Mouse (Mus musculus): ENCODE measurements around the gene Gpr33. TPM values are rescaled to one million over a fixed set of nuclear protein-coding genes. Genes with fewer than 3 reads are reported as not detected.

Gene Gpr33
- not detected in 2 replicates for polyA plus RNA-seq (2012; ENCODE audit: insufficient read depth, insufficient read length, low replicate concordance, missing spikeins)

DNA sequence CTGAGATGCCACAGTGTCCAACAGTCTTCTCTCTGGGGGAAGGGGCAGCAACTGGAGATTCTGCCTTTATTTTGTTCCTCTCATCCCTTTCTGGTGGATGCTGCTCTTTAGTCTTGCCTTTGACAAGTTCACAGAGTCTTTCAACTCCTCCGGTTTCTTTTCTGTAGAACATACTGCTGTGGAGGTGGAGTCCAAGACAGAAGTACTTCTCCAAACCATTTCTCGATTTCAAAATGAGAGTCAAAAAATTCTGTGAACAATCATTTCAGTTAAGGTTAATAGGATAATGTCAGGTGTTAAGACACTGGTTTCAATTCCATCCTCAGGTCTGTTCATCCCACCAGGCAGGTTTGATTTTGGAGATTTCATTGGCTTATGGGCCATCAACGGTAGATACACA lies at the start of gene Gpr33:
Gpr33 (minus strand) TSS at position 101 of the 400 bp plus-strand sequence.
- TF ChIP-seq CTCF (IDR thresholded peaks at IDR 0.05; ENCODE audit: insufficient read depth, low read depth, low read length) (no peak), POLR2A (IDR thresholded peaks at IDR 0.05; ENCODE audit: insufficient read depth, low read depth, low read length) (no peak)
- peaks cover 2% of the 10 kb centered on the region; the same call in 1 of the 2 replicates for H3K4me1 ChIP-seq (ENCODE audit: control insufficient read depth, insufficient read depth, low read length)
- no peak within 1 kb of the TSS for H3K4me3 ChIP-seq (ENCODE audit: insufficient read depth, low read depth, low read length)
- whole genome bisulfite sequencing, result 99% methylated on average over 3 of the region's 3 CpGs
- H3K27ac ChIP-seq (ENCODE audit: insufficient read depth, low read depth, low read length), result no peak within 1 kb of the TSS

DNA sequence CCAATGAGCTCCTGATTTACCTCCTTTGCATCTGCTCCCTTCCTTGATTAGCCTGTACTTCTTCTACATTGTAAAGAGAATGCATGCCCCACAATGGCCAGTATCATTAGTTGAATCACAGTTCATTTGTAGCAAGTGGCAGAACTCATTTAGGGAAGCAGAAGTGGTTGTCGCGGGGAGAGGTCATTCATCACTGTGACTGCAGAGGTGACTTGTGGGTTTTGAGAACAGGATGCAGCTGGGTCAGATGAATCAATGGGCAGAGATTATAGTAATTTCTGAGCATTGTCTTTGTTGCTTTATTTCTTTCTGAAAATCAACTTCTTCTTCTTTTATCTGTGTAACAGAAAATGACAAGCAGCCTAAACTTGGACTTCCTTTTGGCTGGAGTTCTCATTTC lies 21.5 kb upstream of the Gpr33 start:
- WGBS, result 69% methylated on average over 2 of the region's 2 CpGs
- TF ChIP-seq POLR2A (IDR thresholded peaks at IDR 0.05; ENCODE audit: insufficient read depth, low read depth, low read length), result no peak
- TF ChIP-seq CTCF (IDR thresholded peaks at IDR 0.05; ENCODE audit: insufficient read depth, low read depth, low read length), result no peak

DNA sequence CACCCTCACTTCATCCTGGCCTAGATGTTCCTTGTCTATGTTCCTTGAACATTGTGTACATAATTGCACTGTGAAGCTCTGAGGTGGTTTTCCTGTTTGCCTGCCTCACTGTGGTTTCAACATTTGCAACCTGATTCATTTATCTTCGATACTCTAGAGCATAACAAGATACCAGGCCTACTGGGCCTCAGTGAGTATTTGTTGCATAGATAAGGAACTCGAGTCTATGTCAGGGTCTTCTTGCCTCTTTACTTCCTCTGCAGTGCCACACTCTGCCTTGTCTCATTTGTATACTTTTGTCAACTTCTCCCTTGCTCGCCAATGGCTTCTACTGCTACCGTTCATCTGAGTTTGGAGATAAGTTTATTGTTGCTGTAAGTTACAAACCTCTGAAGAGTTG lies 18.5 kb upstream of the Gpr33 start:
- 0 out of 2 replicates have a peak overlapping the region, but pooled peaks have one; percentile 37 for H3K27ac ChIP-seq (ENCODE audit: insufficient read depth, low read depth, low read length)
- H3K4me3 ChIP-seq (ENCODE audit: insufficient read depth, low read depth, low read length), result no peak overlapping the region
- 83% methylated on average over 4 of the region's 4 CpGs for WGBS
- TF ChIP-seq POLR2A (IDR thresholded peaks at IDR 0.05; ENCODE audit: insufficient read depth, low read depth, low read length), result no peak
- TF ChIP-seq CTCF (IDR thresholded peaks at IDR 0.05; ENCODE audit: insufficient read depth, low read depth, low read length), result no peak
- peaks cover 5% of the 10 kb centered on the region; the same call in 1 of the 2 replicates for H3K4me1 ChIP-seq (ENCODE audit: control insufficient read depth, insufficient read depth, low read length)

More for the DNA sequence above, 21.5 kb upstream of the Gpr33 start:
- Histone ChIP-seq H3K27ac (ENCODE audit: insufficient read depth, low read depth, low read length) (no peak overlapping the region), H3K4me3 (ENCODE audit: insufficient read depth, low read depth, low read length) (no peak overlapping the region), H3K4me1 (ENCODE audit: control insufficient read depth, insufficient read depth, low read length) (peaks cover 2% of the 10 kb centered on the region; the same call in 1 of the 2 replicates)

DNA sequence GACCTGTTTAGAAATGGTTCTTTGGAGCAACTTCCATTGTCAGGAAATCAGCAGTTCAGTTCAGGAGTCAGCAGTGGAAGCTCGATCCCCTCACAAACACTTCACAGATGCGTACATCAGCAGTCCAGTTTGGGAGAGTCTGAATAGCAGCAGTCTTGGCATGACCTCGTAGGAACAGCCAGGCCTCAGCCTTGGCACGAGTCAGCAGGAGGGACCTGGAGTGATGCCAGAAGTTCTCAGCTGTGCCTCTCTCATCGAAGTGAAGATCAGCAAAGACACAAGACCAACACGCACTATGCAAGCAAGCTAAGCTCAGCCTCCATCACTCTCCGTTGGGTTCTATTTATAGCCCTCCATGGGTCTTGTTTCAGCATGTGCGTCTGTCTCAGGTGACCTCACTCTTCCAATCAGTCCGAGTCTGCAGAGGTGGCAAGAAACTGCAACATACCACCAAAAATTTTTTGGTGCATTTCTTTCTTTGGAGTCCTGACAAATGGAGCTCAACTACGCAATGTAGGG lies 15.0 kb upstream of the Gpr33 start:
- no peak overlapping the region for H3K27ac ChIP-seq (ENCODE audit: insufficient read depth, low read depth, low read length)
- no peak overlapping the region for H3K4me3 ChIP-seq (ENCODE audit: insufficient read depth, low read depth, low read length)
- no peak for TF ChIP-seq POLR2A (IDR thresholded peaks at IDR 0.05; ENCODE audit: insufficient read depth, low read depth, low read length)
- no peak for TF ChIP-seq CTCF (IDR thresholded peaks at IDR 0.05; ENCODE audit: insufficient read depth, low read depth, low read length)
- peaks cover 5% of the 10 kb centered on the region; the same call in 1 of the 2 replicates for H3K4me1 ChIP-seq (ENCODE audit: control insufficient read depth, insufficient read depth, low read length)
- WGBS, result 58% methylated on average over 10 of the region's 10 CpGs

DNA sequence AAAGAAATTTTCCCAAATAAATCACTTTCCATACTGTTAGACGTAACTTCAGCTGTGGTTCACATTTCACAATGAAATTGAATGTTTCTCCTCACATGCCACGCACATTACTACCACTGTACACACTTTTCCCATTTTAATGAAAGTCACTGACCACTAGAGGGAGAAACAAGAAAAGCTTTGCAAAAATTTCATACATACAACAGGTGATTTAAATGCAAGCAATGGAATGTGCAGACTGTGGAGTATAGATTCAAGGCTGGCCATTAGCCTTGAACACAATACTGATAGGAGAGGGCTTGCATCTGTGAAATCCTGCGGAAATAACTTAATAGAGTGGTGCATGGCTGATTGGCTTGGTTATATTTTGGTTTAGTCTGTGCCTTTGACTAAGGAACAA lies 10.5 kb upstream of the Gpr33 start:
- WGBS, result 41% methylated on average over 3 of the region's 3 CpGs
- Histone ChIP-seq H3K27ac (ENCODE audit: insufficient read depth, low read depth, low read length) (no peak overlapping the region), H3K4me1 (ENCODE audit: control insufficient read depth, insufficient read depth, low read length) (0 out of 2 replicates have a peak, but pooled peaks cover 3% of the 10 kb centered on the region), H3K4me3 (ENCODE audit: insufficient read depth, low read depth, low read length) (no peak overlapping the region)
- TF ChIP-seq CTCF (IDR thresholded peaks at IDR 0.05; ENCODE audit: insufficient read depth, low read depth, low read length), result no peak
- TF ChIP-seq POLR2A (IDR thresholded peaks at IDR 0.05; ENCODE audit: insufficient read depth, low read depth, low read length), result no peak

DNA sequence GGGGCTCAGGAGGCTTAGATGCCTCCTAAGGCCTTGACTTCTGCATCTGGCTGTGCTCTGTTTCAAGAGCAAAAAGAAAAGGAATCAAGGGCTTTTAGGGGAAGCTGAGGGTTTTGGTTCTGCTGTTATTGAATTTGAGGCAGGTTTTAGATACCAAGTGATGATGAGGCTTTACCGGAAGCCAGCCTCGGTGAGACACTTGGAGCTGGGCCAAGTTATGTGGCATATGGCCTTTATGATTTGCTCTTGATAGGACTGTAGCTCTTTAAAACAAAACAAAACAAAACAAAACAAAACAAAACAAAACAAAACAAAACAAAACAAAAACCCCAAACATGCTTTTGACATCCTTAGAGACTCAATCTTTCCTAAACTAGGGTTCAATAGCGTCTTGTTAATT lies 7.1 kb upstream of the Gpr33 start:
- Histone ChIP-seq H3K4me3 (ENCODE audit: insufficient read depth, low read depth, low read length) (no peak overlapping the region), H3K4me1 (ENCODE audit: control insufficient read depth, insufficient read depth, low read length) (peaks cover 2% of the 10 kb centered on the region; the same call in 1 of the 2 replicates), H3K27ac (ENCODE audit: insufficient read depth, low read depth, low read length) (no peak overlapping the region)
- no peak for TF ChIP-seq POLR2A (IDR thresholded peaks at IDR 0.05; ENCODE audit: insufficient read depth, low read depth, low read length)
- TF ChIP-seq CTCF (IDR thresholded peaks at IDR 0.05; ENCODE audit: insufficient read depth, low read depth, low read length), result no peak
- 91% methylated on average over 3 of the region's 3 CpGs for WGBS

DNA sequence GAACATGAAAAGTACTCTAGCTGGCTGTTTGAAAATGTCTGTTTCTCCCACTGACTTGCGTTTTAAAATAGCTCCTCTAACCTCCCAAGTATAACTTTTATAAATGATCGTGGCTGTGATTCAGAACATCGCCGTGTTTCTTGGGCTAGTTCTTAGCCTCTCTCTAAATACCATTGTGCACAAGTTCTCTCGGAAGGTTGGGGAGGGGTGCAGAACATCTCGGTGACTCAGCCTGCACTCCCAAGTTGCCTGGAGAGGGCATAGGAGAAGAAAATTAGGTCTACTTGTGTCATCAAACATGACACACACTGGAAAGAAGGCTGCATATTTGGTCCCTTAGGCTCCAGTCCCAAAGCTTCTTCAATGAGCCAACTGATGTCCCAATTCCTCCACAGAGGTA lies 4.4 kb upstream of the Gpr33 start:
- WGBS, result 38% methylated on average over 6 of the region's 6 CpGs
- Histone ChIP-seq H3K4me3 (ENCODE audit: insufficient read depth, low read depth, low read length) (no peak overlapping the region), H3K27ac (ENCODE audit: insufficient read depth, low read depth, low read length) (no peak overlapping the region), H3K4me1 (ENCODE audit: control insufficient read depth, insufficient read depth, low read length) (peaks cover 2% of the 10 kb centered on the region; the same call in 1 of the 2 replicates)
- TF ChIP-seq CTCF (IDR thresholded peaks at IDR 0.05; ENCODE audit: insufficient read depth, low read depth, low read length) (no peak), POLR2A (IDR thresholded peaks at IDR 0.05; ENCODE audit: insufficient read depth, low read depth, low read length) (no peak)

DNA sequence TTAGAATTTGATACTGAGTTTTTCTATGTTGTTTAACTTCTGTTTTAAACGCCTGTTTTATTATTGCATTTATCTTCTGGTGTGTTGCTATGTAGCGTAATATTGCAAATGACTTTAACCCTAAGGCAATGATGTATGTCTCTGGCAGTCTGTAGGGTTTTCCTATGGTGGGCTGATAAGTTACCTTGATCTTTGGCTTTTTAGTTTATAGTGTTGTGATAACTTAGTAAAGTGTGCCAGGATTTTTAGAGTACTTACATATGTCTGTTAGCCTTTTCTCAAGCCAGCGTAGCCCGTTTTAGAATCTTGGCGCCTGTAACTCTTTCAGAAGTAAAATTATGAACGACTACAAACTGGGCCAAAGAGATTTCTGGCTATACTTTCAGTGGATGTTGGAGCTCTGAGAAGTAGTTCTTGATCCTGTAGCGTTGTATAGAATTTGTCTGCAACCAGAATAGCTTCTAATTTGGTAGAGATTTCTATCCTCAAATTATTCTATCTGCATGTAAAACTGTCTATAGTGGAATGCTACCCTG lies 13.3 kb downstream of the Gpr33 start:
- TF ChIP-seq POLR2A (IDR thresholded peaks at IDR 0.05; ENCODE audit: insufficient read depth, low read depth, low read length) (no peak), CTCF (IDR thresholded peaks at IDR 0.05; ENCODE audit: insufficient read depth, low read depth, low read length) (no peak)
- WGBS, result 92% methylated on average over 7 of the region's 7 CpGs

DNA sequence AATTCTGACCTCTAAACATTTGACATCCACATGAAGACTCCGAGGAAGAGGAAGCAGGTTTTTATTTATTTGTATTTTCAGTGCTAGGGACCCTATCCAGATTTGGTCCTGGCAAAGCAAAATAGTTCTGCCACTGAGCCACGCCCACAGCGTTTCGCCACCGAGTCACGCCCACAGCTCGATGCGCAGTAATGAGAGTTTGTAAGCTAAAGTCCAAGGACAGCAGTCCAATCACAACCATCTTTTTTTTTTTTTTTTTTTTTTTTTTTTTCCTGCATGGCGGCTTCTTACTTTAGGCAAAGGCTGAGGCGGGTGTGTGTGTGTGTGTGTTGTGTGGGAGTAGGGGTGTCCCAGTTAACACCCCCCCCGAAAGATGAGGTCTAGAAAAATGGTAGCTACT lies 13.8 kb downstream of the Gpr33 start:
- H3K27ac ChIP-seq (ENCODE audit: insufficient read depth, low read depth, low read length), result no peak overlapping the region
- TF ChIP-seq CTCF (IDR thresholded peaks at IDR 0.05; ENCODE audit: insufficient read depth, low read depth, low read length) (no peak), POLR2A (IDR thresholded peaks at IDR 0.05; ENCODE audit: insufficient read depth, low read depth, low read length) (no peak)
- no peak overlapping the region for H3K4me3 ChIP-seq (ENCODE audit: insufficient read depth, low read depth, low read length)
- no peaks in the 10 kb centered on the region for H3K4me1 ChIP-seq (ENCODE audit: control insufficient read depth, insufficient read depth, low read length)
- WGBS, result 75% methylated on average over 11 of the region's 11 CpGs

More for the DNA sequence above, 13.3 kb downstream of the Gpr33 start:
- no peaks in the 10 kb centered on the region for H3K4me1 ChIP-seq (ENCODE audit: control insufficient read depth, insufficient read depth, low read length)
- no peak overlapping the region for H3K4me3 ChIP-seq (ENCODE audit: insufficient read depth, low read depth, low read length)
- no peak overlapping the region for H3K27ac ChIP-seq (ENCODE audit: insufficient read depth, low read depth, low read length)
